Mouse (Mus musculus): Measurements from ENCODE around the gene Pigv. TPM values are rescaled to one million over a fixed set of nuclear protein-coding genes. Genes with fewer than 3 reads are reported as not detected.

Gene Pigv
- polyA plus RNA-seq, 1 experiment from 2014 or later: 10.7 TPM

GRCm38 (mm10) chr4:133617936-133618335, 54.5 kb downstream of the Pigv start:
- H3K27ac ChIP-seq (ENCODE audit: low read depth, low read length): no peak overlapping the region
- WGBS: 95% methylated on average over 11 of the region's 11 CpGs
- no peak overlapping the region for H3K9ac ChIP-seq (ENCODE audit: low read depth, low read length)
- H3K36me3 ChIP-seq (ENCODE audit: control insufficient read depth, insufficient read depth, low read length): no peaks in the 10 kb centered on the region; the same call in 1 of the 2 replicates
- no peaks in the 10 kb centered on the region for H3K27me3 ChIP-seq (ENCODE audit: control insufficient read depth, insufficient read depth, low read length)
- H3K4me3 ChIP-seq (ENCODE audit: low read depth, low read length): no peak overlapping the region
- H3K9me3 ChIP-seq (ENCODE audit: control insufficient read depth, low read length): no peaks in the 10 kb centered on the region
- DNase-seq (ENCODE audit: low spot score) (no peak), ATAC-seq (ENCODE audit: low FRiP score) (no peak)
- no peak overlapping the region for H3K4me2 ChIP-seq (replicated peaks; ENCODE audit: low read depth, low read length)
- no peaks in the 10 kb centered on the region for H3K4me1 ChIP-seq (replicated peaks; ENCODE audit: control insufficient read depth, insufficient read depth, low read length)

- Histone ChIP-seq H3K9ac (ENCODE audit: low read depth, low read length) (no peak overlapping the region), H3K4me2 (replicated peaks; ENCODE audit: low read depth, low read length) (no peak overlapping the region), H3K27ac (ENCODE audit: low read depth, low read length) (no peak overlapping the region), H3K4me1 (replicated peaks; ENCODE audit: control insufficient read depth, insufficient read depth, low read length) (no peaks in the 10 kb centered on the region), H3K9me3 (ENCODE audit: control insufficient read depth, low read length) (no peaks in the 10 kb centered on the region), H3K27me3 (ENCODE audit: control insufficient read depth, insufficient read depth, low read length) (no peaks in the 10 kb centered on the region), H3K36me3 (ENCODE audit: control insufficient read depth, insufficient read depth, low read length) (peaks cover 5% of the 10 kb centered on the region), H3K4me3 (ENCODE audit: low read depth, low read length) (no peak overlapping the region)
- ATAC-seq (ENCODE audit: low FRiP score): no peak
- 78% methylated on average over 10 of the region's 10 CpGs for WGBS
- DNase-seq (ENCODE audit: low spot score): no peak
These were observed 57.0 kb downstream of the Pigv start for GRCm38 (mm10) chr4:133615416-133615815.

GRCm38 (mm10) chr4:133614274-133614761, 58.1 kb downstream of the Pigv start:
- no peak for DNase-seq (ENCODE audit: low spot score)
- 90% methylated on average over 8 of the region's 8 CpGs for WGBS
- H3K27ac ChIP-seq (ENCODE audit: low read depth, low read length): no peak overlapping the region
- no peak overlapping the region for H3K4me2 ChIP-seq (replicated peaks; ENCODE audit: low read depth, low read length)
- H3K36me3 ChIP-seq (ENCODE audit: control insufficient read depth, insufficient read depth, low read length): peaks cover 5% of the 10 kb centered on the region
- no peak overlapping the region for H3K4me3 ChIP-seq (ENCODE audit: low read depth, low read length)
- H3K9me3 ChIP-seq (ENCODE audit: control insufficient read depth, low read length): no peaks in the 10 kb centered on the region
- no peaks in the 10 kb centered on the region for H3K27me3 ChIP-seq (ENCODE audit: control insufficient read depth, insufficient read depth, low read length)
- no peak overlapping the region for H3K9ac ChIP-seq (ENCODE audit: low read depth, low read length)
- ATAC-seq (ENCODE audit: low FRiP score): no peak
- H3K4me1 ChIP-seq (replicated peaks; ENCODE audit: control insufficient read depth, insufficient read depth, low read length): no peaks in the 10 kb centered on the region

GRCm38 (mm10) chr4:133613867-133614266, 58.6 kb downstream of the Pigv start:
- Histone ChIP-seq H3K27ac (ENCODE audit: low read depth, low read length) (no peak overlapping the region), H3K36me3 (ENCODE audit: control insufficient read depth, insufficient read depth, low read length) (peaks cover 5% of the 10 kb centered on the region), H3K9ac (ENCODE audit: low read depth, low read length) (no peak overlapping the region), H3K4me2 (replicated peaks; ENCODE audit: low read depth, low read length) (no peak overlapping the region), H3K27me3 (ENCODE audit: control insufficient read depth, insufficient read depth, low read length) (no peaks in the 10 kb centered on the region), H3K9me3 (ENCODE audit: control insufficient read depth, low read length) (no peaks in the 10 kb centered on the region), H3K4me1 (replicated peaks; ENCODE audit: control insufficient read depth, insufficient read depth, low read length) (no peaks in the 10 kb centered on the region), H3K4me3 (ENCODE audit: low read depth, low read length) (no peak overlapping the region)
- DNase-seq (ENCODE audit: low spot score) (no peak), ATAC-seq (ENCODE audit: low FRiP score) (no peak)
- WGBS: 90% methylated on average over 4 of the region's 4 CpGs

- H3K36me3 ChIP-seq (ENCODE audit: control insufficient read depth, insufficient read depth, low read length): peaks cover 5% of the 10 kb centered on the region
- H3K9ac ChIP-seq (ENCODE audit: low read depth, low read length): no peak overlapping the region
- H3K4me3 ChIP-seq (ENCODE audit: low read depth, low read length): no peak overlapping the region
- no peak overlapping the region for H3K4me2 ChIP-seq (replicated peaks; ENCODE audit: low read depth, low read length)
- H3K27ac ChIP-seq (ENCODE audit: low read depth, low read length): no peak overlapping the region
- no peaks in the 10 kb centered on the region for H3K4me1 ChIP-seq (replicated peaks; ENCODE audit: control insufficient read depth, insufficient read depth, low read length)
- WGBS: 93% methylated on average over 8 of the region's 8 CpGs
- DNase-seq (ENCODE audit: low spot score) (no peak), ATAC-seq (ENCODE audit: low FRiP score) (no peak)
- H3K9me3 ChIP-seq (ENCODE audit: control insufficient read depth, low read length): no peaks in the 10 kb centered on the region
- H3K27me3 ChIP-seq (ENCODE audit: control insufficient read depth, insufficient read depth, low read length): no peaks in the 10 kb centered on the region
These were observed 59.4 kb downstream of the Pigv start for GRCm38 (mm10) chr4:133613026-133613425.

- no peak for ATAC-seq (ENCODE audit: low FRiP score)
- peaks cover 5% of the 10 kb centered on the region for H3K36me3 ChIP-seq (ENCODE audit: control insufficient read depth, insufficient read depth, low read length)
- 97% methylated on average over 7 of the region's 7 CpGs for WGBS
These were observed 60.0 kb downstream of the Pigv start for GRCm38 (mm10) chr4:133612416-133612815.

GRCm38 (mm10) chr4:133611815-133612214, 60.6 kb downstream of the Pigv start:
- Histone ChIP-seq H3K27ac (ENCODE audit: low read depth, low read length) (no peak overlapping the region), H3K4me3 (ENCODE audit: low read depth, low read length) (no peak overlapping the region), H3K4me1 (replicated peaks; ENCODE audit: control insufficient read depth, insufficient read depth, low read length) (no peaks in the 10 kb centered on the region), H3K4me2 (replicated peaks; ENCODE audit: low read depth, low read length) (no peak overlapping the region), H3K9me3 (ENCODE audit: control insufficient read depth, low read length) (no peaks in the 10 kb centered on the region), H3K9ac (ENCODE audit: low read depth, low read length) (no peak overlapping the region), H3K36me3 (ENCODE audit: control insufficient read depth, insufficient read depth, low read length) (peaks cover 5% of the 10 kb centered on the region), H3K27me3 (ENCODE audit: control insufficient read depth, insufficient read depth, low read length) (no peaks in the 10 kb centered on the region)
- 93% methylated on average over 5 of the region's 5 CpGs for whole genome bisulfite sequencing
- DNase-seq (ENCODE audit: low spot score): no peak
- no peak for ATAC-seq (ENCODE audit: low FRiP score)

More at GRCm38 (mm10) chr4:133612416-133612815, 60.0 kb downstream of the Pigv start:
- Histone ChIP-seq H3K9ac (ENCODE audit: low read depth, low read length) (no peak overlapping the region), H3K4me1 (replicated peaks; ENCODE audit: control insufficient read depth, insufficient read depth, low read length) (no peaks in the 10 kb centered on the region), H3K4me2 (replicated peaks; ENCODE audit: low read depth, low read length) (no peak overlapping the region), H3K9me3 (ENCODE audit: control insufficient read depth, low read length) (no peaks in the 10 kb centered on the region), H3K27me3 (ENCODE audit: control insufficient read depth, insufficient read depth, low read length) (no peaks in the 10 kb centered on the region), H3K27ac (ENCODE audit: low read depth, low read length) (no peak overlapping the region), H3K4me3 (ENCODE audit: low read depth, low read length) (no peak overlapping the region)
- DNase-seq (ENCODE audit: low spot score): no peak

Other genes starting within 250 kb of the Pigv start
- 0.37 and 0.46 TPM in 2 replicates for gene Tent5b, start 192.5 kb downstream of the Pigv start, polyA plus RNA-seq (2014; fragmentation: Nextera tagmentation; extraction: Ambion mirVana)
- 1.7 and 2.6 TPM in 2 replicates for gene Trnp1, start 174.1 kb downstream of the Pigv start, polyA plus RNA-seq (2014; fragmentation: Nextera tagmentation; extraction: Ambion mirVana)
- 1.0 and 1.7 TPM in 2 replicates for gene Kdf1, start 153.7 kb downstream of the Pigv start, polyA plus RNA-seq (2014; fragmentation: Nextera tagmentation; extraction: Ambion mirVana)
- gene Nudc, start 126.7 kb downstream of the Pigv start, polyA plus RNA-seq (2014; fragmentation: Nextera tagmentation; extraction: Ambion mirVana): 315 and 324 TPM in 2 replicates
- gene Nr0b2, start 119.3 kb downstream of the Pigv start, polyA plus RNA-seq (2014; fragmentation: Nextera tagmentation; extraction: Ambion mirVana): not detected in 2 replicates
- gene Gpatch3, start 97.9 kb downstream of the Pigv start, polyA plus RNA-seq (2014; fragmentation: Nextera tagmentation; extraction: Ambion mirVana): 6.9 and 8.9 TPM in 2 replicates
- 25.9 and 29.3 TPM in 2 replicates for gene Gpn2, start 88.3 kb downstream of the Pigv start, polyA plus RNA-seq (2014; fragmentation: Nextera tagmentation; extraction: Ambion mirVana)
- gene Sfn, start 70.5 kb downstream of the Pigv start, polyA plus RNA-seq (2014; fragmentation: Nextera tagmentation; extraction: Ambion mirVana): 19.5 and 29.6 TPM in 2 replicates
- gene Zdhhc18, start 22.5 kb downstream of the Pigv start, polyA plus RNA-seq (2014; fragmentation: Nextera tagmentation; extraction: Ambion mirVana): 2.0 and 2.8 TPM in 2 replicates
- gene Arid1a, start 84.1 kb upstream of the Pigv start, polyA plus RNA-seq (2014; fragmentation: Nextera tagmentation; extraction: Ambion mirVana): 40.8 and 51.6 TPM in 2 replicates
- gene Rps6ka1, start 215.2 kb upstream of the Pigv start, polyA plus RNA-seq (2014; fragmentation: Nextera tagmentation; extraction: Ambion mirVana): 27.9 and 28.7 TPM in 2 replicates

All from hindbrain, embryonic 11.5 days (tissue).